Mouse (Mus musculus): ENCODE measurements at regions not wholly inside any gene's neighbourhood (a gene's known extent, or its start where the extent isn't known, plus 50 kb on each side); places are given as distances from the start of the nearest gene placed in this dataset.

DNA sequence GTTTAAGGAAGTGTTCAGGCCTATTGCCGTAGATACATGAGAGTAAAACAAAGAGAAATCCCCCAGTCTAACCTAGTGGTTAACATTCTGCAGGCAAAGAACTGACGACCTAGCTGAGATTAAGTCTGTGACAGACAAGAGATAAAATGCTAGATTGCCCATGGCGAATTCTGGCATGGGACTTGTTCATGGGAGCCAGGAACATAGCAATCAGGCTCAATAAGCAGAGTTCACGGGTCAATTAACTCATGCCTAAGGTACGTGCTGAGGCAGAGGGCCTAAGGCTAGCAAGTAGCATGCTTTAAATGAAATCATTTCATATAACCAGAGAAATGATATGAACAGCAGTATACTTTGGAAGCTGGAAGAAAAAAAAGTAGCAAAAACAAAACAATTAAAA, 1119.2 kb upstream of the Adgrl2 start:
- intact Hi-C loops (cut with DNase I): no loop called here
- DNase-seq: no peak

DNA sequence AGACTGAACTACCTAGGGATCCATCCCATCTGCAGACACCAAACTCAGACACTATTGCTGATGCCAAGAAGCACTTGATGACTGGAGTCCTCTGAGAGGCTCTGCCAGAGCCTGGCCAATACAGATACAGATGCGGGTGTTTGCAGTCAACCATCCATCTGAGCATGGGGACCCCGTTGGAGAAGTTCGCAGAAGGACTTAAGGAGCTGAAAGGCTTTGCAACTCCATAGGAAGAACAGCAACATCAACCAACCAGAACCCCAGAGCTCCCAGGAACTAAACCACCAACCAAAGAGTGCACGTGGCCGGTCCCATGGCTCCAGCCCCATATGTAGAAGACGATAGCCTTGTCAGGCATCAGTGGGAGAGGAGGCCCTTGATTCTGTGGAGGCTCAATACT, 1121.9 kb upstream of the Adgrl2 start:
- no peak for DNase-seq
- intact Hi-C loops (cut with DNase I): no loop called here

DNA sequence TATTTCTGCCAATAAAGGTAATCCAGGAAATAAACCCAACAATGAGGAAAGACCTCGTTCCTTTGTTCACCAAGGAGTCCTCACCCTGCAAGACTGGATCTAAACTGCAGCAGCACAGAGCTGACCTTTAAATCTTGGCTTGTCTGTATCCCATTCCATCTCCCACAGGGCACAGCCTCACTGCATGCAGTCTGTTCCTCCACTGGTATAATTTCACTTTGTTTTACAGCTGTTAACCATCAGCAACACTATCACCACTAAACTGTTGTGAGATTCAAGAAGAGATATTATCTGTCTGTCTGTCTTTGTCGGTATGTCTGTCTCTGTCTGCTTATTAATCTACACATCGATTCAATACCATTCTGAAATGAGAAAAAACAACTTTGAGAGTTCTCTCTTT, 1129.5 kb upstream of the Adgrl2 start:
- DNase-seq: no peak
- intact Hi-C loops (cut with DNase I): no loop called here

- intact Hi-C loops (cut with DNase I): no loop called here
- DNase-seq: no peak
Observed at GRCm38 (mm10) chr3:150146635-150147034, 1156.3 kb upstream of the Adgrl2 start.

DNA sequence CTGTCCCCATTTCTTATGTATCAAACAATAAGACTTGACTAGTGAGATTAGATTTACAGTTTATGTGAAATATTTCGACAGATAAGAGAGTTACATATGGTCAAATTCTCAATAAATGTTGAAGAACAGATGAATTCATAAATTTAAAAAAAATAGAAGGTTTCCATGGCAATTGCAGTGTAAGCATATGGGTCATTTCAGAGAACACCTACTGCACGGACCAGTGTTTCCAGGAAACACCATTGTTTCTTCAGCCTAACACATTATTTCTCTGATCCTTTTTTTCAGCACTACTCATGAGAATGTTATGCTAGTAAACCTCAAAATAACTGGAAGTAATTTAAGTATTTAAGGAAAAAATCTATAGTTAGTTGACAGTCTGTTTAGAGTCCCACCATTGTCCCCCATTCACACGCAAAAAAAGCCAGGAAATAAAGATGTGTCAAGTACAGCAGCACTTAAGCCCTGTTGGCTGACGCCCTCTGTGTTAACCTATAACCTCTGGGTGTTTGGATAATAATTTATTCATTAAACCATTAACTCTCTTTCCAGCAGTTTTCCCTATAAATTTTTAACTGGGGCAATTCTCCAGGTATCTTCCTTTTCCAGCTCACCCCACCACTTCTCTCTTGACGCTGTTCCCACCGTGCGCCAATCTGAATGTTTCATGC, 1160.9 kb upstream of the Adgrl2 start:
- intact Hi-C loops (cut with DNase I): no loop called here
- no peak for DNase-seq

DNA sequence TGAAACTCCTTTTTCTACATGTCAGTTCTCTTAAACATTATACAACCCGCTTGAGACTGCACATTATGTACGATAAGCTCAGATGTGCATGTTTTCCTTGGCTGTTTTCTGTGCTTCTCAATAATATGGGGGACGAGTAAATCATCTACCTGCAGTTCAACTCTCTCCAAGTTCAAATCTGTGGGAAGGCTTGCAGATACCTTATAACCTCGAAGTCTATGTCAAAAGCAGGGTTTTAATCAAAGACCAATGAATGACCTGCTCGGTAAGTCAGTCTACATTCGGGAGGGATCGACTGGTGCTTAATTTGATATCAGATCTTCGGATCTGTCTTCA, 1161.4 kb upstream of the Adgrl2 start:
- intact Hi-C loops (cut with DNase I): no loop called here
- no peak for DNase-seq

- intact Hi-C loops (cut with DNase I): no loop called here
- DNase-seq: no peak
Observed at GRCm38 (mm10) chr3:150152893-150153292, 1162.5 kb upstream of the Adgrl2 start.

- intact Hi-C loops (cut with DNase I): no loop called here
Observed at GRCm38 (mm10) chr3:150185807-150186206, 1195.5 kb upstream of the Adgrl2 start.

GRCm38 (mm10) chr3:150193132-150193531, 1202.8 kb upstream of the Adgrl2 start:
- no peak for DNase-seq

More at GRCm38 (mm10) chr3:150185807-150186206, 1195.5 kb upstream of the Adgrl2 start:
- DNase-seq: no peak

DNA sequence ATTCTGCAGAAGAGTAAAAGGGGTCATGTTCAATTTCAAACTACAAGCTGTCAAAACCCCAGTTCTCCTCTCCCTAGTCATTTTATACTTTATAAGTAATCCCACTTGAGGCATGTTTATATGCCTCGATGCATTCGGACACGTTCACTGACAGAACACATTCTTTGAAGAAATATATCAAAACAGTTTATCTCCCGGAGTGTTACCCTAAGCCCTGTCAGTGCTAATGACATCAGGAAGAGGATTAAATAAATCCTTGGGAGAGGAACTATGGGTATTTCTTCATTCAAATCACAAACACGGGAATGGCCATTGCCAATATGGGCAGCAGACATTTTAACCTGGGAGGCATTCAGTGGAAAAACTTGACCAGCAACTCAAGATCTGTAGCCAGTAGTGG, 1208.1 kb upstream of the Adgrl2 start:
- no peak for DNase-seq
- intact Hi-C loops (cut with DNase I): no loop called here

More at GRCm38 (mm10) chr3:150193132-150193531, 1202.8 kb upstream of the Adgrl2 start:
- intact Hi-C loops (cut with DNase I): no loop called here

DNA sequence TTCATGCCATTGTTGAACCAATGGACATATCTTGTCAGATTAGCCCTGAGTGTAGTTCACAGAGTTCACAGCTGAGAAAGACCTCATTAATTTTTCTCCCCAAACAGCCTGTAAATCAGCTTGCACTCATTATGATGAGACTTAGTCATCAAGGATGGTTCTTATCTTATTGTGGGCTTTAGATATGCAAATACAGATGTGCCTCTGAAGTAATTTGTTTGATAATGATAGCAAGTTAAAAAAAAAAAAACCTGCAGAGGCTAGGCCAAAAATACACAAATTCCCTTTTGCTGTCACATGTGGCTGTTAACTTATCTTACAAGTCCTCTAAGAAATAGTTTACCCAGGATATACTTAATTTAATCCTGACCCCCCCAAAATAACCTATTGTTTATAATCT, 1215.5 kb upstream of the Adgrl2 start:
- no peak for DNase-seq
- intact Hi-C loops (cut with DNase I): no loop called here

GRCm38 (mm10) chr3:150233279-150233678, 1204.4 kb upstream of the Adgrl4 start:
- no peak for DNase-seq
- intact Hi-C loops (cut with DNase I): no loop called here

- intact Hi-C loops (cut with DNase I): no loop called here
Observed at GRCm38 (mm10) chr3:150236946-150237600, 1200.6 kb upstream of the Adgrl4 start.

DNA sequence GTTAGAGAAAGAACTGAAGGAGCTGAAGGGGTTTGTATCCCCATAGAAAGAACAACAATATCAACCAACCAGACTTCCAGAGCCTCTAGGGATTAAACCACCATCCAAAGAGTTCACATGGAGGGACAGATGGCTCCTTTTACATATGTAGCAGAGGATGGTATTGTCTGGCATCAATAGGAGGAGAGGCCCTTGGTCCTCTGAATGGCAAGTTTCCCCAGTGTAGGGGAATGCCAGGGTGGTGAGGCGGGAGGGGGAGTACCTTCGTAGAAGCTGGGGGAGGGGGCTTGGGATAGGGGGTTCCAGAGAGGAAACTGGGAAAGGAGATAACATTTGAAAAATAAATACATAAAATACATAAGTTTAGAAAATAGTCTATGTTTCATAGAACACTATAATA, 1162.6 kb upstream of the Adgrl4 start:
- DNase-seq: no peak
- intact Hi-C loops (cut with DNase I): no loop called here

More at GRCm38 (mm10) chr3:150236946-150237600, 1200.6 kb upstream of the Adgrl4 start:
- no peak for DNase-seq

DNA sequence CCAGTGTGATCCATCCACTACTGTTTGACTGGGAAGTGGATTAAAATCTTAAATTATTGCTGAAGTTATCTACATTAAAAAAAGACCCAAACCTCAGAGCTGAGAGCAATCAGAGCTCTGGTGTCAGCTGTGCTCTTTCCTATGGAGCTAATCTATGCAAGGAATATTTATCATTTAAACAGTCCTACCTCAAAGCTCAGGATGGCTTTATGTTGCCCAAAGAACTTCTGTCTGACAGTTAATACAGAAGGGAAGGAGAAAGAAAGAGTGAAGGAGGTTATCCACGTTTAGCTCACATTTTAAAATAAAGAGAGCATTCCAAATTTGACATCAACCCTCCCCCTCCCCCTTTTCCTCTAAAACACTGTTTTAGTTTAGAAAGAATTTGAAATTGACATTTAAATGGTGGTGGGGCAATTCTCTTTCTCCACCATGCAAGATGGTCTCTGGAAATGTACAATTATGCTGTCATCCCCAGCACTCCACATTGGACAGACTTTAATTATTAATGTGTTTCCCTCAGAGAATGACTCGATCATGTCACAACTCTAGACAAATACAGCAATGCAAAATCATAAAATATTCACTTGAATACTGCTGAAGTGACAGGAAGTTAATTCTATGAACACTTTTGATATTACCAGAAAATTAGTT, 1141.5 kb upstream of the Adgrl4 start:
- DNase-seq: no peak
- intact Hi-C loops (cut with DNase I): no loop called here

- no peak for DNase-seq
- intact Hi-C loops (cut with DNase I): no loop called here
Observed at GRCm38 (mm10) chr3:150328811-150329210, 1108.9 kb upstream of the Adgrl4 start.

GRCm38 (mm10) chr3:150352139-150352725, 1085.5 kb upstream of the Adgrl4 start:
- intact Hi-C loops (cut with DNase I): no loop called here
- peak; percentile 6 for DNase-seq

GRCm38 (mm10) chr3:150365766-150366165, 1071.9 kb upstream of the Adgrl4 start:
- DNase-seq: no peak
- intact Hi-C loops (cut with DNase I): no loop called here

DNA sequence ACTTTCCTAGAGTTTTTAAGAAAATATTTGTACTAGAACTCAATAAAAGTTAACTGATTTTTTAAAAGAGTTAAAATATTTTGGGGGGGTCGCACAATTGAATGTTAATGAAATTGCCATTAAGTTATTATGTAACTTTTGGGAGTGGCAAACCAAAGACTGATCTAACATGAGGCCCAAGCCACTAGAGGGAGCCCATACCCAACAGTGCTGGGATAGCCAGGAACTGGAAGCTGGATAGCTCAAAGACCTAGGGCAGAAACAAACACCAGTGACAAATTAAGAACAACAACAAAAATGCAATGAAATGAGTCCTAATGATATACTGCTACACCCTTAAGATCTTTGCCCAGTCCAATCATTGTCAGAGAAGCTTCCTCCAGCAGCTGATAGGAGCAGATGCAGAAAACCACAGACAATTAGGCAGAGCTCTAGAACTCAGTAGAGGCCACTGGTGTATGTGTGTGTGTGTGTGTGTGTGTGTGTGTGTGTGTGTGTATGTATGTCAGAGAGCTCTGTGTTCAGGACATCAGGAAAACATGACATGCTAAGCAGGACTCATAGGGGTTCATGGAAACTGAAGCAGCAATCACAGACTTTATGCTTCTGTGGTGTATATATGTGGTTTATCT, 1052.6 kb upstream of the Adgrl4 start:
- peak; percentile 66 for DNase-seq
- intact Hi-C loops (cut with DNase I): no loop called here

DNA sequence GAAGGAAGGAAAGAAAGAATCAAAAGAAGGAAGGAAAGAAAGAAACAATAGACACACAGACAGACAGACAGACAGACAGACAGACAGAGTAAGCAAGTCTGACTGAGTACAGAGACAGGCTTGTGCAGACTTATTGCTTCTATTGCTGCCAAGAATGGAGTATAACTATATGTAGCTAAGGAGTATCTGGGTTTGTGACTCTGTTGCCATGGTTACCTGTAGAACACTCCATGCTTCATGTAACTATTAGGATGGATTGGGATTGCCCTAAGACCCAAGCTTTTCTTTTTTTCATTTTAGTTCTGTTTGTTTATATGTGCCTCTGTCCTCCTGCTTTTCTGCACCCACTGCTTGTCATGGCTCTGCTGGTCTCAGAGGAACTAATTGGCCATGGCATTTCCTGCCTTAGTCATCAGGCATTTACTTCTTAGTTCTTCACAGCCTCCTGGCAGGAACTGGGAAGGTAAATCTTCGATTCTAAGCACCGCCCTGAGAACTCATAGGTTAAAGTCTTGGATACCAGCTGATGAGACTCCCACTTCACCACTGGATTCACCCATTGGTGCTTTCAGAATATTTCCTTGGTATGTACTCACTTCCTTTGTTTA, 1035.9 kb upstream of the Adgrl4 start:
- no peak for DNase-seq
- intact Hi-C loops (cut with DNase I): no loop called here

DNA sequence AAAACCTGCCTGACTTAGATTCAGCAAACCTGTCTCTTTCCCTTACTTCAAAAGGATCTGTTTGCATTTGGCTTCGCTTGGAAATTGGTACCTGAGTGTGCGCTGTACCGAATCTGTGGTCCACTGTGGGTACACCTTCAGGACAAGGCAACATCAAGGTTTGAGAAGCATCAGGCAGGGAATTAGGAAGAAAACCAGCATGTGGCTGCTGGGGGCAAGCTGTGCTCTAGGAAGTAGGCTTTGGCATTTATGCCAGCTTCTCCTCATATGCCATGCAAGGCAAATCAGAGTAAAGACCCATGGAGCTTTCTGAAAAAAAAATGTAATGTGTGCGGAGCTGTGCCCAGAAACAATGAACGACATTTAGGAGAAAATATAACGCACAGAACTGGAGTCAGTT, 1031.6 kb upstream of the Adgrl4 start:
- intact Hi-C loops (cut with DNase I): no loop called here
- peak; percentile 7 for DNase-seq

Measured in left cerebral cortex, postnatal 4 days (tissue).